ENCODE assay signal across 28 mouse cellular contexts in the genomic region with DNA sequence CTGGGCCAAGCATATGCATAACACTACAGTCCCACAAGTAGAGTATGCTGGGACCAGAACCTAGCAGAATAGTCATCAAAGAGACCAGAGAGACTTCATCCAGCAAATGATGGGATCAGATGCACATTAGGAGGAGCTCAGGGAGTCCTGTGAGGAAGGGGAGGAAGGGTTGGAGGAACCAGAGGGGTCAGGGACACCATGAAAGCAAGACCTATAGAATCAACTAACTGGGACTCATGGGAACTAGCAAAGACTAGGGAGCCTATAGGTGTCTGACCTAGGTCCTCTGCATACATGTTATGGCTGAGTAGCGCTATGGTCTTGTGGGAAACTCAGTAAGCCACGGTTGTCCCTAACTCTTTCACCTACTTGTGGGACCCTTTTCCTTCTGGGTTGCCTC.
"Had no signal": no experiment of that assay in that cellular context is flagged by ENCODE, and none has a peak within 500 bp of the region (broad histone marks: within the 10 kb centered on the region; RNA-seq: fewer than 3 reads in every experiment).

No protein-coding gene starts in this region.

- DNase-seq: cerebellum, adult 18-20 months; cerebellum, adult 2 months; cerebellum, adult 8-10 months; cerebellum, adult 9-10 months; cerebellum, adult 9-11 months; cerebellum, postnatal 10 days; cerebellum, postnatal 14 days; cerebellum, postnatal 25 days; cerebellum, postnatal 36 days; embryo, embryonic 11 days; gastrocnemius, adult 2 months; gastrocnemius, postnatal 10 days; gastrocnemius, postnatal 14 days; gastrocnemius, postnatal 25 days; gastrocnemius, postnatal 36 days; heart, adult 18-20 months; heart, adult 2 months had no signal

- H3K9ac ChIP-seq: embryonic facial prominence, embryonic 12.5 days; embryonic facial prominence, embryonic 13.5 days; embryonic facial prominence, embryonic 15.5 days; forebrain, embryonic 12.5 days; forebrain, embryonic 13.5 days; forebrain, embryonic 15.5 days had no signal

- H3K4me3 ChIP-seq: embryonic facial prominence, embryonic 12.5 days; embryonic facial prominence, embryonic 13.5 days; embryonic facial prominence, embryonic 15.5 days; erythroblast, embryonic 14.5 days; forebrain, embryonic 10.5 days; forebrain, embryonic 12.5 days; forebrain, embryonic 13.5 days; forebrain, embryonic 15.5 days; gastrocnemius, adult 2 months; heart, adult 2 months; heart, embryonic 10.5 days had no signal

- H3K27me3 ChIP-seq: embryonic facial prominence, embryonic 12.5 days; embryonic facial prominence, embryonic 13.5 days; embryonic facial prominence, embryonic 15.5 days; forebrain, embryonic 12.5 days; forebrain, embryonic 13.5 days; forebrain, embryonic 15.5 days had no signal

- H3K9me3 ChIP-seq: embryonic facial prominence, embryonic 12.5 days; embryonic facial prominence, embryonic 13.5 days; embryonic facial prominence, embryonic 15.5 days; forebrain, embryonic 10.5 days; forebrain, embryonic 12.5 days; forebrain, embryonic 13.5 days; forebrain, embryonic 15.5 days; heart, embryonic 10.5 days had no signal

- H3K4me2 ChIP-seq: embryonic facial prominence, embryonic 12.5 days; embryonic facial prominence, embryonic 13.5 days; embryonic facial prominence, embryonic 15.5 days; forebrain, embryonic 12.5 days; forebrain, embryonic 13.5 days; forebrain, embryonic 15.5 days had no signal

- ATAC-seq: forebrain, embryonic 13.5 days; forebrain, embryonic 14.5 days; forebrain, embryonic 15.5 days; forebrain, embryonic 16.5 days had no signal

- H3K27ac ChIP-seq: embryonic facial prominence, embryonic 12.5 days; embryonic facial prominence, embryonic 13.5 days; embryonic facial prominence, embryonic 15.5 days; forebrain, embryonic 10.5 days; forebrain, embryonic 12.5 days; forebrain, embryonic 13.5 days; forebrain, embryonic 15.5 days; gastrocnemius, adult 2 months; heart, adult 2 months; heart, embryonic 10.5 days had no signal

- H3K4me1 ChIP-seq: embryonic facial prominence, embryonic 15.5 days; forebrain, embryonic 10.5 days; forebrain, embryonic 12.5 days; forebrain, embryonic 13.5 days; forebrain, embryonic 15.5 days; heart, embryonic 10.5 days had no signal

- H3K36me3 ChIP-seq: embryonic facial prominence, embryonic 12.5 days; embryonic facial prominence, embryonic 13.5 days; embryonic facial prominence, embryonic 15.5 days; forebrain, embryonic 10.5 days; forebrain, embryonic 12.5 days; forebrain, embryonic 15.5 days; heart, embryonic 10.5 days had no signal
